Mouse (Mus musculus): ENCODE results near the gene Lgr6. TPM values are rescaled to one million over a fixed set of nuclear protein-coding genes. Genes with fewer than 3 reads are reported as not detected.

The Lgr6 gene
- polyA plus RNA-seq, 1 experiment from 2014 or later: 0.82 TPM

GRCm38 (mm10) chr1:135014921-135015445 is 90.1 kb downstream of the Lgr6 start:
- ATAC-seq (ENCODE audit: insufficient number of reproducible peaks, low FRiP score): no peak
- H3K9ac ChIP-seq: no peak overlapping the region

GRCm38 (mm10) chr1:135012472-135012871 is 92.6 kb downstream of the Lgr6 start:
- H3K27ac ChIP-seq (ENCODE audit: poor library complexity, severe bottlenecking): no peak overlapping the region
- no peak overlapping the region for H3K9ac ChIP-seq
- H3K4me1 ChIP-seq (replicated peaks): peaks cover 42% of the 10 kb centered on the region
- no peaks in the 10 kb centered on the region for H3K9me3 ChIP-seq (replicated peaks)
- H3K4me2 ChIP-seq: no peak overlapping the region
- WGBS: 67% methylated on average over 9 of the region's 9 CpGs
- no peaks in the 10 kb centered on the region for H3K36me3 ChIP-seq
- no peak overlapping the region for H3K4me3 ChIP-seq
- ATAC-seq (ENCODE audit: insufficient number of reproducible peaks, low FRiP score): no peak
- no peaks in the 10 kb centered on the region; the same call in 1 of the 2 replicates for H3K27me3 ChIP-seq (replicated peaks)

More at GRCm38 (mm10) chr1:135014921-135015445, 90.1 kb downstream of the Lgr6 start:
- Histone ChIP-seq H3K27me3 (replicated peaks) (no peaks in the 10 kb centered on the region), H3K4me3 (no peak overlapping the region), H3K27ac (ENCODE audit: poor library complexity, severe bottlenecking) (no peak overlapping the region; the same call in 1 of the 2 replicates), H3K4me1 (replicated peaks) (peaks cover 64% of the 10 kb centered on the region), H3K4me2 (peak overlapping the region; percentile 13; the same call in 1 of the 2 replicates), H3K36me3 (no peaks in the 10 kb centered on the region), H3K9me3 (replicated peaks) (no peaks in the 10 kb centered on the region)
- WGBS: 37% methylated on average over 10 of the region's 10 CpGs

GRCm38 (mm10) chr1:135011912-135012311 is 93.2 kb downstream of the Lgr6 start:
- no peak overlapping the region for H3K27ac ChIP-seq (ENCODE audit: poor library complexity, severe bottlenecking)
- 94% methylated on average over 5 of the region's 5 CpGs for WGBS
- H3K4me3 ChIP-seq: no peak overlapping the region
- H3K4me1 ChIP-seq (replicated peaks): peaks cover 37% of the 10 kb centered on the region
- no peaks in the 10 kb centered on the region for H3K36me3 ChIP-seq
- ATAC-seq (ENCODE audit: insufficient number of reproducible peaks, low FRiP score): no peak
- no peaks in the 10 kb centered on the region; the same call in 1 of the 2 replicates for H3K27me3 ChIP-seq (replicated peaks)
- H3K4me2 ChIP-seq: no peak overlapping the region
- no peaks in the 10 kb centered on the region for H3K9me3 ChIP-seq (replicated peaks)
- H3K9ac ChIP-seq: no peak overlapping the region

- H3K4me2 ChIP-seq: no peak overlapping the region
- H3K36me3 ChIP-seq: no peaks in the 10 kb centered on the region
- no peaks in the 10 kb centered on the region for H3K9me3 ChIP-seq (replicated peaks)
- 79% methylated on average over 3 of the region's 3 CpGs for WGBS
- H3K4me1 ChIP-seq (replicated peaks): peaks cover 18% of the 10 kb centered on the region
- no peak overlapping the region for H3K27ac ChIP-seq (ENCODE audit: poor library complexity, severe bottlenecking)
- H3K9ac ChIP-seq: no peak overlapping the region
- H3K27me3 ChIP-seq (replicated peaks): no peaks in the 10 kb centered on the region; the same call in 1 of the 2 replicates
- no peak for ATAC-seq (ENCODE audit: insufficient number of reproducible peaks, low FRiP score)
- no peak overlapping the region for H3K4me3 ChIP-seq
These were observed 95.2 kb downstream of the Lgr6 start for GRCm38 (mm10) chr1:135009833-135010232.

- H3K4me3 ChIP-seq: no peak overlapping the region
- H3K27ac ChIP-seq (ENCODE audit: poor library complexity, severe bottlenecking): no peak overlapping the region
- H3K4me1 ChIP-seq (replicated peaks): 0 out of 2 replicates have a peak, but pooled peaks cover 2% of the 10 kb centered on the region
- H3K36me3 ChIP-seq: no peaks in the 10 kb centered on the region
- 64% methylated on average over 7 of the region's 7 CpGs for WGBS
- H3K9me3 ChIP-seq (replicated peaks): no peaks in the 10 kb centered on the region
- H3K4me2 ChIP-seq: no peak overlapping the region
- no peak overlapping the region for H3K9ac ChIP-seq
- no peak for ATAC-seq (ENCODE audit: insufficient number of reproducible peaks, low FRiP score)
- peaks cover 5% of the 10 kb centered on the region for H3K27me3 ChIP-seq (replicated peaks)
These were observed 99.4 kb downstream of the Lgr6 start for GRCm38 (mm10) chr1:135005696-135006095.

- ATAC-seq (ENCODE audit: insufficient number of reproducible peaks, low FRiP score): no peak
- no peak overlapping the region for H3K4me2 ChIP-seq
- no peaks in the 10 kb centered on the region for H3K9me3 ChIP-seq (replicated peaks)
- no peaks in the 10 kb centered on the region for H3K36me3 ChIP-seq
- H3K4me1 ChIP-seq (replicated peaks): 0 out of 2 replicates have a peak, but pooled peaks cover 2% of the 10 kb centered on the region
- no peak overlapping the region for H3K27ac ChIP-seq (ENCODE audit: poor library complexity, severe bottlenecking)
- 60% methylated on average over 4 of the region's 4 CpGs for WGBS
- no peak overlapping the region for H3K9ac ChIP-seq
- H3K4me3 ChIP-seq: no peak overlapping the region
- peaks cover 5% of the 10 kb centered on the region for H3K27me3 ChIP-seq (replicated peaks)
These were observed 101.7 kb downstream of the Lgr6 start for GRCm38 (mm10) chr1:135003346-135003745.

GRCm38 (mm10) chr1:135000527-135000926 is 104.5 kb downstream of the Lgr6 start:
- Histone ChIP-seq H3K27me3 (replicated peaks) (peaks cover 29% of the 10 kb centered on the region), H3K36me3 (no peaks in the 10 kb centered on the region), H3K27ac (ENCODE audit: poor library complexity, severe bottlenecking) (no peak overlapping the region), H3K9me3 (replicated peaks) (no peaks in the 10 kb centered on the region), H3K9ac (no peak overlapping the region), H3K4me1 (replicated peaks) (0 out of 2 replicates have a peak, but pooled peaks cover 2% of the 10 kb centered on the region), H3K4me2 (no peak overlapping the region), H3K4me3 (no peak overlapping the region)
- no peak for ATAC-seq (ENCODE audit: insufficient number of reproducible peaks, low FRiP score)
- WGBS: 74% methylated on average over 9 of the region's 9 CpGs

- ATAC-seq (ENCODE audit: insufficient number of reproducible peaks, low FRiP score): no peak
- 82% methylated on average over 8 of the region's 8 CpGs for WGBS
These were observed 106.8 kb downstream of the Lgr6 start for GRCm38 (mm10) chr1:134998231-134998630.

GRCm38 (mm10) chr1:134997568-134997967 is 107.5 kb downstream of the Lgr6 start:
- H3K27ac ChIP-seq (ENCODE audit: poor library complexity, severe bottlenecking): no peak overlapping the region
- no peaks in the 10 kb centered on the region for H3K4me1 ChIP-seq (replicated peaks)
- H3K36me3 ChIP-seq: no peaks in the 10 kb centered on the region
- ATAC-seq (ENCODE audit: insufficient number of reproducible peaks, low FRiP score): no peak
- WGBS: 78% methylated on average over 5 of the region's 5 CpGs
- no peak overlapping the region for H3K4me3 ChIP-seq
- H3K27me3 ChIP-seq (replicated peaks): peaks cover 45% of the 10 kb centered on the region
- H3K9ac ChIP-seq: no peak overlapping the region
- no peak overlapping the region for H3K4me2 ChIP-seq
- H3K9me3 ChIP-seq (replicated peaks): no peaks in the 10 kb centered on the region

More at GRCm38 (mm10) chr1:134998231-134998630, 106.8 kb downstream of the Lgr6 start:
- Histone ChIP-seq H3K36me3 (no peaks in the 10 kb centered on the region), H3K27ac (ENCODE audit: poor library complexity, severe bottlenecking) (no peak overlapping the region), H3K4me3 (no peak overlapping the region), H3K9ac (no peak overlapping the region), H3K9me3 (replicated peaks) (no peaks in the 10 kb centered on the region), H3K27me3 (replicated peaks) (peaks cover 47% of the 10 kb centered on the region), H3K4me2 (no peak overlapping the region), H3K4me1 (replicated peaks) (no peaks in the 10 kb centered on the region)

GRCm38 (mm10) chr1:134996471-134996870 is 108.6 kb downstream of the Lgr6 start:
- no peaks in the 10 kb centered on the region for H3K9me3 ChIP-seq (replicated peaks)
- WGBS: 83% methylated on average over 7 of the region's 7 CpGs

GRCm38 (mm10) chr1:134995954-134996353 is 109.1 kb downstream of the Lgr6 start:
- ATAC-seq (ENCODE audit: insufficient number of reproducible peaks, low FRiP score): no peak
- no peaks in the 10 kb centered on the region for H3K36me3 ChIP-seq
- no peak overlapping the region for H3K4me2 ChIP-seq
- WGBS: 0% methylated on average over 1 of the region's 1 CpGs
- no peaks in the 10 kb centered on the region for H3K9me3 ChIP-seq (replicated peaks)
- H3K9ac ChIP-seq: no peak overlapping the region
- H3K4me1 ChIP-seq (replicated peaks): no peaks in the 10 kb centered on the region; the same call in 1 of the 2 replicates
- H3K27ac ChIP-seq (ENCODE audit: poor library complexity, severe bottlenecking): no peak overlapping the region
- peaks cover 51% of the 10 kb centered on the region for H3K27me3 ChIP-seq (replicated peaks)
- no peak overlapping the region for H3K4me3 ChIP-seq

More at GRCm38 (mm10) chr1:134996471-134996870, 108.6 kb downstream of the Lgr6 start:
- H3K4me1 ChIP-seq (replicated peaks): no peaks in the 10 kb centered on the region; the same call in 1 of the 2 replicates
- no peak for ATAC-seq (ENCODE audit: insufficient number of reproducible peaks, low FRiP score)
- no peak overlapping the region for H3K4me2 ChIP-seq
- no peaks in the 10 kb centered on the region for H3K36me3 ChIP-seq
- no peak overlapping the region for H3K9ac ChIP-seq
- H3K27me3 ChIP-seq (replicated peaks): peaks cover 46% of the 10 kb centered on the region
- H3K27ac ChIP-seq (ENCODE audit: poor library complexity, severe bottlenecking): no peak overlapping the region
- no peak overlapping the region for H3K4me3 ChIP-seq

- Histone ChIP-seq H3K27ac (ENCODE audit: poor library complexity, severe bottlenecking) (no peak overlapping the region), H3K9ac (no peak overlapping the region), H3K4me3 (no peak overlapping the region), H3K4me2 (no peak overlapping the region), H3K36me3 (no peaks in the 10 kb centered on the region), H3K4me1 (replicated peaks) (no peaks in the 10 kb centered on the region; the same call in 1 of the 2 replicates), H3K9me3 (replicated peaks) (no peaks in the 10 kb centered on the region), H3K27me3 (replicated peaks) (peaks cover 56% of the 10 kb centered on the region)
- ATAC-seq (ENCODE audit: insufficient number of reproducible peaks, low FRiP score): no peak
- WGBS: 59% methylated on average over 4 of the region's 4 CpGs
These were observed 109.6 kb downstream of the Lgr6 start for GRCm38 (mm10) chr1:134995437-134995836.

Measured in heart, embryonic 12.5 days (tissue).